Mouse (Mus musculus): ENCODE measurements around the gene Traf3ip2.

Gene Traf3ip2

GRCm38 (mm10) chr10:39681014-39681413, 68.3 kb downstream of the Traf3ip2 start:
- no peak for DNase-seq

DNA sequence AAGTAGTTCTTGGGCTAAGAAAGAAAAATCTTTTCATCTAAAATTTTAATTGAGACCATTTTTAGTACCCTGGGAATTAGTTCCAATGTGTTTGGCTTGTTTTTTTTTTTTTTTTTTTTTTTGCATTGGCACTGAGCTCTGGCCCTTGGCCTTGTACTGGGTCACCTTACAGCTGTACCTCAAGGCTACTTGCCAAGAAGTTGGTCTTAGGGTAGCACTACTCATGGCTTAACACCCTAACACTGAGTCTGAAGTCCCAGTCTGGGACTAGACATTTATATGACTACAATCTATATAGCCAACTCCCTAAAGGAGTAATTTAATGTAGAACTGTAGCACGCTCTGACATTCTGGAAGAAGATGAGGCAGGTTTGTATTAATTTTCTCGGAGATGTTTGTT, 69.8 kb downstream of the Traf3ip2 start:
- no peak for DNase-seq

DNA sequence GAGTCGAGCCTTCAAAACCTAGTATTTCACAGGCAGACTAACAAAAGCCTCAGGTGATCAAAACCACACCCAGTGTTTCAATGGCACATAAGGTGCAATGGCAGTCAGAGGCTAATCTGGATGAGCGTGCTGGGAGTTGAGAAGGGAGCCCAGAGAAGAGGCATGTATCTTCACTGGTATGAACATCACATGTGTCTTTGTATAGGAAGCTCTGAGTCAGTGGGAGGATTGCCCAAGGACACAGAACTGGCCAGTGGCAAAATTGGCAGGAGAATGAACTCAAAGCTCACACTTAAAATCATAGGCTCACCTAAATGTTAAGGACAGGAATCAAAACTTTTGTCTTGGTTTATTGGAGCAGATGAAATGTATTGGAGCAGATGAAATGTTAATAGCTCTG, 70.7 kb downstream of the Traf3ip2 start:
- no peak for DNase-seq

DNA sequence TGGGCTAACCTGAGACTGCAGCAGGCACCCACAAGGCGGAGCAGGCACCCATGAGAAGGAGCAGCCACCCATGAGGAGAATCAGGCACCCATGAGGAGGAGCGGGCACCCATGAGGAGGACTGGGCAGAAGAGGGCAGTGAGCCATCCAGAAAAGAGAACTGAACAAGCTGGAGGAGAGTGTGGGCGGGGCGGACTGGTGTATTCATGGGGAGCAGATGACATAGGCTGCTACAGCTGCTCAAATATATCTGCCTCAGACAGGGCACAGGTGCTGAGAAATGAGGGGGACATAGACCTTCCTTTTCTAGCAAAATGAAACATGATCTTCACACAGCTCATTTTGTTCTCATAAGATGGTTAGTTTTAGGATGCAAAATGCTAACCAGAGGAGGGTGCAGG, 74.1 kb downstream of the Traf3ip2 start:
- no peak for DNase-seq

- peak; percentile 13 for DNase-seq
These were observed 75.1 kb downstream of the Traf3ip2 start for GRCm38 (mm10) chr10:39687851-39688250.

DNA sequence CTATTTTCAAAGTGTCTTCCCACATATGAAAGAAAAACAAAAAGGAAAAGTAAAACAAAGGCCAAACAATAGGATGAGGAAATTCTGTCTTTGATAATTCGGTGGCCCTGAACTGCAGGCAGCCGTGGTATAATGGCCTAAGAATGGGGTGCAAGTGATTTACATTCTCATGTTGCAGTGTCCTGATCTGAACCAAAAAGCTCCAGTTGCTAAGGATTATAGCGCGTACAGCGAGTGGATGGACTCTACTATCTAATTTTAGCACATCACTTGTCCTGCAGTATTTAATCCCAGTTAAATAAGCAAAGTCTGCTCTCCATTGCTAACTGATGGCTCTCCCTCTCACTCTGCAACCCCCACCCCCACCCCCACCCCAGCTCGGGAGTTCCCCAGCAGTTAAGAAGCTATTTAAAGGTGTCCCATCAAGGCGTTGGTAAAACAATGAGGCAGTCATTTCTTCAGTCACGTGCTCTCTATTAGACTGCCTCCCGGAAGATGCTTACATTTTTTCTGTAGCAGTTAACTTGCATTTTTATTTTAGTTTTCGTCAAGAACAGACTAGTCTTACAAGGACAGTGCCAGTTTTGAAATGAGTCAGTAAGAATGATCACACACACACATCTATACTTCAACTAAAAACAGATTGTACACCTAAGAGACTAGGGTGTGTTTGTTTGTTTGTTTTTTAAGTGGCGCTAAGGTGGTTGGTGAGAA, 78.8 kb downstream of the Traf3ip2 start:
- no peak for DNase-seq

- no peak for DNase-seq
These were observed 79.4 kb downstream of the Traf3ip2 start for GRCm38 (mm10) chr10:39692152-39692551.

Measured in cerebellum, adult 8-10 months (tissue).